Mouse (Mus musculus) megakaryocyte, embryonic 14.5 days (primary cell): ENCODE data around the gene Stk24.

ENCODE experiments used
- FLI1 ChIP-seq: IDR thresholded peaks from 2 replicates; pipeline ENCODE4 v1.6.1; 2012; ENCODE audit warnings: low read length, inconsistent platforms, mixed read lengths
- GATA1 ChIP-seq: IDR thresholded peaks from 3 replicates; pipeline ENCODE4 v1.6.1; 2012; ENCODE audit warnings: mixed read lengths, low read length, inconsistent platforms, borderline replicate concordance

DNA sequence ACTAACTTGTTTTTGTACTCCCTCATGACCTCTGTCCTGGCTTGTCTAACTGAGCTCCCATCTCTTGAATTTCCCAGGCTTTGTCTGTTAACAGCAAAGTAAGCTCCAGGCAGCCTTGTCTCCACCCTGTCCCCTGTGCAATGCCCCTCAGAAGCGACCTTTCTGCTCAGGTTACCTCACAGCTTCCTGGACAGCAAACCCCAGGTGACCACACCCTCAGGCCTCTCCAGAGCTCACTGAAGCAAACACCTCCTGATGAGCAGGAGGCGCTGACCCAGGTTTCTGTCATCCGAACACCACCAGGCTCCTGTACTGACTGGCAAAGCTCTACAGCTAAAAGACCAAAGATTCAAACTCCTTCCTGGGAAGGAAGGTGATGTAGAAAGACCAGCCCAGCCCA lies 69.9 kb downstream of the Stk24 start:
- TF ChIP-seq GATA1, result no peak
- TF ChIP-seq FLI1, result no peak
